Mouse (Mus musculus) hindbrain, embryonic 15.5 days (tissue): ENCODE data around the gene Syngr3. TPM values are rescaled to one million over a fixed set of nuclear protein-coding genes. Genes with fewer than 3 reads are reported as not detected.

Experiments used
- ATAC-seq: fragments of 200-750 bp; cut with Nextera tagmentation; 2 replicates; pipeline ENCODE4 v1.8.0; 2017; ENCODE audit warnings: low read depth, moderate number of reproducible peaks, moderate TSS enrichment; ENCODE audit not compliant: low FRiP score
- H3K27ac ChIP-seq: fragments of 300-500 bp; sonication (generic); replicated peaks from 2 replicates; pipeline ENCODE4 v1.5.1; 2015; ENCODE audit warnings: mild to moderate bottlenecking, inconsistent platforms
- H3K27me3 ChIP-seq: fragments of 300-500 bp; sonication (generic); 2 replicates; pipeline ENCODE4 v1.6.1; 2015; ENCODE audit warnings: control low read depth, inconsistent platforms
- H3K36me3 ChIP-seq: fragments of 300-500 bp; sonication (generic); 2 replicates; pipeline ENCODE4 v1.6.1; 2015; ENCODE audit warnings: control low read depth, inconsistent platforms
- H3K4me1 ChIP-seq: fragments of 300-500 bp; sonication (generic); replicated peaks from 2 replicates; pipeline ENCODE4 v1.6.1; 2015; ENCODE audit warnings: control low read depth, inconsistent platforms
- H3K4me2 ChIP-seq: fragments of 300-500 bp; sonication (generic); 2 replicates; pipeline ENCODE4 v1.6.1; 2015; ENCODE audit warnings: moderate library complexity, mild to moderate bottlenecking, inconsistent platforms
- H3K4me3 ChIP-seq: fragments of 300-500 bp; sonication (generic); 2 replicates; pipeline ENCODE4 v1.5.1; 2015; ENCODE audit warnings: mild to moderate bottlenecking, inconsistent platforms
- H3K9ac ChIP-seq: fragments of 300-500 bp; sonication (generic); 2 replicates; pipeline ENCODE4 v1.6.1; 2015; ENCODE audit warnings: inconsistent platforms
- H3K9me3 ChIP-seq: fragments of 300-500 bp; sonication (generic); 2 replicates; pipeline ENCODE4 v1.6.1; 2016; ENCODE audit warnings: control low read depth, inconsistent platforms
- WGBS: fragments of 180-500 bp; shearing (Covaris S2); methylation state at CpG from one replicate; pipeline ENCODE4 v1.1.7; 2015; 5-methylcytosine and 5-hydroxymethylcytosine counted together
- polyA plus RNA-seq: library from polyadenylated mRNA; unstranded; fragments of >200 nt; fragmentation: Nextera tagmentation; extraction: Ambion mirVana; gene quantifications from 2 replicates; pipeline ENCODE4 v1.2.1, GENCODE M21; 2015

Syngr3 gene
- polyA plus RNA-seq, 1 experiment from 2014 or later, result 241 TPM

DNA sequence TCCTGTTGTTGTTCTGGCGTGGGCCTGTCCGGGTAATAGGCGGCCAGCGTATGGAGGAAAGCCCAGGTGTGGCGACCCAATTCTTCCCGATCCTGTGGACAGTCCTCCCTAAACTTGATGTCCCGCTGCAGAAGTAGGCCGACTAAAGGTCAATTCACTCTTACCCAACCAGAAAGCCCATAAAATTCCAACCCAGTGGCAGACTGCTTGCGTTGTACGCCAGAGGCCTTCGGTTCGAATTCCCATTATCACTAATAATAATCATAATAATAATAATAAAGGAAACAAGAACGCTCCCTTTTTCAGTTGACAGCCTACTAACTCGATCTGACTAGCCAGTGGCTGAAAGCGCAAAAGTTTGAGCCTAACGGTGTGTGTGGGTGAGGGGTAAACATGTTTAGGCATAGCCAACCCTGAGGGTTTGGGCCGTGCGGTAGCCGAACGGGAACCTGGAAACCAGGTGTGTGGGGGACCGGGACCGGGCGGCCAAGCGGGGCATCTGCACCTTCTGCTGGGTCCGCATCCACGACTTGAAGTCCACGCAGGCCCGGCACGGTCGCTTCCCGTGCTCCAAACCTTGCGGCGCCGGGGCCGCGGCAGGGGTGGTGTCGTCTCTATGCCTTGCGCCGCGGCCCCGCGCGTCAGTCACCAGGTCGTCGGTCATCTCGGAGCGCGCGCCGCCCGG lies 5.7 kb upstream of the Syngr3 start:
- peak overlapping the region; percentile 84 for H3K9ac ChIP-seq
- peaks cover 20% of the 10 kb centered on the region for H3K36me3 ChIP-seq
- WGBS, result 6% methylated on average over 47 of the region's 51 CpGs
- peak overlapping the region; percentile 67 for H3K4me2 ChIP-seq
- no peaks in the 10 kb centered on the region for H3K27me3 ChIP-seq
- H3K4me1 ChIP-seq, result peaks cover 38% of the 10 kb centered on the region
- H3K27ac ChIP-seq, result peak overlapping the region; percentile 95
- peak overlapping the region; percentile 59 for H3K4me3 ChIP-seq
- H3K9me3 ChIP-seq, result no peaks in the 10 kb centered on the region
- ATAC-seq, result peak; percentile 40

DNA sequence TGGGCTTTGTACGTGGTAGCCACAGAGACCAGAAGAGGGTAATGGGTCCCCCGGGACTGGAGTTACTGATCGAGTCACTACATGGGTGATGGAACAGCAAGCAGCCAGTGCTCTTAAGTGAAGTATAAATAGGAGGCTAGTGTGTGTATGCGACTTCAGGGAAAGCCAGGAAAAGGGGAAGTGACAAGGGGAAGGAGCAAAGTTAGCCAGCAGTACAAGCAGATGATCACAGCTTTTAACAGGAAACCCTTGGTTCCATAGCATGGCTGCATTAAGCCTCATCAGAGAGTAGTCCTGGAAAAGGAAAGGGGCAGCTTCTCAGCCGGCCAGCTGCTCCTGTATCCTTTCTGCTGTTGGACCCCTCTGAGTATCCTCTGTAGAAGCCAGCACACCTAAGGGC lies 2.6 kb upstream of the Syngr3 start:
- Histone ChIP-seq H3K4me1 (peaks cover 58% of the 10 kb centered on the region), H3K27me3 (peaks cover 7% of the 10 kb centered on the region), H3K9me3 (no peaks in the 10 kb centered on the region), H3K36me3 (0 out of 2 replicates have a peak, but pooled peaks cover 12% of the 10 kb centered on the region), H3K9ac (no peak overlapping the region), H3K27ac (no peak overlapping the region), H3K4me3 (no peak overlapping the region), H3K4me2 (no peak overlapping the region)
- no peak for ATAC-seq
- 88% methylated on average over 5 of the region's 5 CpGs for WGBS

DNA sequence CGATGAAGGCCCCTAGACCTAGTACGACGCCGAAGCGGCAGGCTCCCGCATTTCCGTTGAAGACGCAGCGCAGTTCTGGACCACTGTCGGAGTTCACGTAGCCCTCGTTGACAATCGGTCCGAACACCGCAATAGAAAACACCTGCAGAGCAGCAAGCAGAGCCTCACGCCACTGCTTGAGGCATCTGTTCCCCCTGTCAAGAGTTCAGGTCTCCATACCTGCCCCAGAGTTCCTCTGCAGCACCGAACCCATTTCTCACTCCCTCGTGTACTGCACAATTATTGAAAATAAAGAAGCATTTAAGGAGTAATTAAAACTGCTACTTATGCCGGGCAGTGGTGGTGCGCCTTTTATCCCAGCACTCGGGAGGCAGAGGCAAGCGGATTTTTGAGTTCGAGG lies 2.2 kb downstream of the Syngr3 start:
- H3K4me1 ChIP-seq, result peaks cover 41% of the 10 kb centered on the region
- no peak for ATAC-seq
- no peaks in the 10 kb centered on the region for H3K9me3 ChIP-seq
- WGBS, result 17% methylated on average over 23 of the region's 23 CpGs
- peak overlapping the region; percentile 66 for H3K4me3 ChIP-seq
- peaks cover 7% of the 10 kb centered on the region; the same call in 1 of the 2 replicates for H3K36me3 ChIP-seq
- peak overlapping the region; percentile 58 for H3K4me2 ChIP-seq
- peaks cover 7% of the 10 kb centered on the region for H3K27me3 ChIP-seq
- H3K27ac ChIP-seq, result no peak overlapping the region
- peak overlapping the region; percentile 3; the same call in 1 of the 2 replicates for H3K9ac ChIP-seq

DNA sequence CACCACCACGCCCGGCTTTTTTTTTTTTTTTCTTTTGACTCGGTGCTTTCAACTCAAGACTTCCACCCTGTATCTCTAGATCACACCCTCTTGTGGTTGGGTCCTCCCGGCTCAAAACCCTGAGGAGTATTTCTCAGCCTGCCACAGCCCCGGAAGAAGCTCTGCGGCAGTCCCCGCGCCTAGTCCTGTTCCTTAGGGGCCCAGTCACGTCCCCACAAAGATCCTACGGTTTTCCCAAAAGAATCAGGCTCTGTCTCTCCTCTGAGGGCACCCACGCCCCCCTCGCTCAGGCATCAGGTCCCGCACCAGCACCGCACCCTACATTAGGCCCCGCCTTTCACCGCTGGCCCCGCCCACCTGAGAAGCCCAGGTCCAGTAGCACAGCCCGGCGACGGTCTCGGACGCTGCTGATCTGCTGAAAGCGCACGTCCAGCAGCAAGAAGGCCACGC lies 2.6 kb downstream of the Syngr3 start:
- no peak for ATAC-seq
- Histone ChIP-seq H3K9me3 (no peaks in the 10 kb centered on the region), H3K4me3 (peak overlapping the region; percentile 66), H3K4me2 (peak overlapping the region; percentile 58), H3K9ac (peak overlapping the region; percentile 3; the same call in 1 of the 2 replicates), H3K27ac (no peak overlapping the region), H3K4me1 (peaks cover 41% of the 10 kb centered on the region), H3K27me3 (peaks cover 7% of the 10 kb centered on the region), H3K36me3 (peaks cover 3% of the 10 kb centered on the region; the same call in 1 of the 2 replicates)
- 3% methylated on average over 25 of the region's 25 CpGs for WGBS

DNA sequence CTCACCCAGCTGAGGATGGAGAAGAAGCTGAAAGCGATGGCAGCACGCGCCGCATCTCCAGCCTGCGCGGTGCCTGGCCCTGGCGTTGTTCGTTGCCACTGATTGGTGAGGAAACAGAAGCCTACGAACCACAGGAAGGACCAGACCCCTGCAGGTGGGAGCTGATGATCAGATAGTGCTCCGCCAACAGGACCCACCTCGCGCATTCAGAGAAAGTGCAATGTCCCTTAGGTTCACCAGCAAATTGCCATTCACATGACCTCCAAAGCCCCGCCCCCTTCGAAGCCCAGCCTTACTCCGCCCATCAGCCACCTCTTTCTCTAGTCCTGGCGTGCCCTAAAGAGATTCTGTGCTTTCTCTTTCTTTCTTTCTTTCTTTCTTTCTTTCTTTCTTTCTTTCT lies 3.2 kb downstream of the Syngr3 start:
- Histone ChIP-seq H3K36me3 (peaks cover 5% of the 10 kb centered on the region), H3K4me3 (no peak overlapping the region), H3K9ac (no peak overlapping the region), H3K27me3 (peaks cover 7% of the 10 kb centered on the region), H3K4me1 (peaks cover 36% of the 10 kb centered on the region), H3K27ac (no peak overlapping the region), H3K9me3 (no peaks in the 10 kb centered on the region), H3K4me2 (0 out of 2 replicates have a peak overlapping the region, but pooled peaks have one; percentile 14)
- WGBS, result 32% methylated on average over 16 of the region's 16 CpGs
- ATAC-seq, result no peak

DNA sequence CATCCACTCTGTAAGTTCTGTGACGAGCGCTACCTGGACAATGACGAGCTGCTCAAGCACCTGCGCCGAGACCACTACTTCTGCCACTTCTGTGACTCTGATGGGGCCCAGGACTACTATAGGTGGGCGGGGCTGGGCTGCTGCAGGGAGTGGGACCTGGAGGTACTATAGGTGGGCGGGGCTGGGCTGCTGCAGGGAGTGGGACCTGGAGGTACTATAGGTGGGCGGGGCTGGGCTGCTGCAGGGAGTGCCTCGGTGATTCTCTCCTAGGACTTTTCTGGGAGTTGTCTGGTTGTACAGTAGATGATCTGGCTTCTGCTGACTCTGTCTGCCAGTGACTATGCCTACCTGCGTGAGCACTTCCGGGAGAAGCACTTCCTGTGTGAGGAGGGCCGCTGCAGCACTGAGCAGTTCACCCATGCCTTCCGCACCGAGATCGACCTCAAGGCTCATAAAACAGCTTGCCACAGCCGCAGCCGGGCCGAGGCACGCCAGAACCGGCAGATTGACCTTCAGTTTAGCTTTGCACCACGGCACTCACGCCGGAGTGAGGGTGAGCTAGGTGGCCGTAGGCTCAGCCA lies 12.2 kb downstream of the Syngr3 start:
- 93% methylated on average over 24 of the region's 24 CpGs for WGBS
- Histone ChIP-seq H3K27ac (no peak overlapping the region), H3K4me1 (peaks cover 4% of the 10 kb centered on the region; the same call in 1 of the 2 replicates), H3K9ac (no peak overlapping the region), H3K27me3 (no peaks in the 10 kb centered on the region), H3K9me3 (no peaks in the 10 kb centered on the region), H3K4me2 (no peak overlapping the region), H3K36me3 (peaks cover 48% of the 10 kb centered on the region), H3K4me3 (no peak overlapping the region)
- ATAC-seq, result no peak

DNA sequence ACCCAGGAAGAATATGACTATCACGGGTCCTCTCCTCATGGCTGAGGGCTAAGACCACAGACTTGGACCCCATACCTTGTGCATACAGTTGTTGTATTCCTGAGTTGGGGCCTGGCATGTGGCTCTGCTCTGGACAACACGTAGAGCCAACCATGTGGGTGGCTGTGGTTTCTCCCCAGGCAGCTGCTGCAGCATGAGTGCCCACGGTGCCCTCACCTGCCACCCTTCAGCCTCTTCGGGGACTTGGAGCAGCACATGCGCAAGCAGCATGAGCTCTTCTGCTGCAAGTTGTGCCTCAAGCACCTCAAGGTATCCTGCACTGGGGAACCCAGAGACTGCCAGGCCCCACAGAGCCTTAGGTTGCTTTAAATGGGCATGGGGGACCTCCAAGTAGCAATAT lies 12.9 kb downstream of the Syngr3 start:
- Histone ChIP-seq H3K27ac (no peak overlapping the region), H3K4me2 (no peak overlapping the region), H3K9ac (no peak overlapping the region), H3K27me3 (no peaks in the 10 kb centered on the region), H3K36me3 (peaks cover 46% of the 10 kb centered on the region), H3K9me3 (no peaks in the 10 kb centered on the region), H3K4me3 (no peak overlapping the region), H3K4me1 (peaks cover 11% of the 10 kb centered on the region)
- 93% methylated on average over 5 of the region's 5 CpGs for WGBS
- ATAC-seq, result no peak

DNA sequence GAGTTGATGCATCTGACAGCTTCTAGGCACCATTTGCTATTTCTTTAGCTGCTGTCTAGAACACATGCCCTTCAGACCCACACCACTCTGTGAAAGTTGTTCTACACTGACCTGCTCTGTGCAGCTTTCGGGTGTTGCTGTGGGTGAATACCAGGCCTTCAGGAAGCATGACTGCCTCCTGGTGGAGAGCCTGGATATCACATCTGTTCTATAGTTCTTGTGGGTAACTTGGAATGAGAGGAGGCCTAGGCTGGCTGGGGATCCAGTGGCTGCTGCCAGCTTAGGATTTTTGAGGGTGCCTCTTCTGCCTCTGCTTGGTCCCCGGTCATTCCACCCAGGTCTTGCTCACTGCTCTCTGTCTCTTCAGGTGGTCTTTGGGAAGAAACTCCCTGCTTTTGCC lies 13.6 kb downstream of the Syngr3 start:
- H3K27me3 ChIP-seq, result no peaks in the 10 kb centered on the region
- H3K9me3 ChIP-seq, result no peaks in the 10 kb centered on the region
- no peak for ATAC-seq
- no peak overlapping the region for H3K9ac ChIP-seq
- peaks cover 40% of the 10 kb centered on the region for H3K36me3 ChIP-seq
- H3K4me1 ChIP-seq, result peaks cover 18% of the 10 kb centered on the region
- 61% methylated on average over 2 of the region's 2 CpGs for WGBS
- H3K4me2 ChIP-seq, result no peak overlapping the region
- no peak overlapping the region for H3K27ac ChIP-seq
- H3K4me3 ChIP-seq, result no peak overlapping the region

DNA sequence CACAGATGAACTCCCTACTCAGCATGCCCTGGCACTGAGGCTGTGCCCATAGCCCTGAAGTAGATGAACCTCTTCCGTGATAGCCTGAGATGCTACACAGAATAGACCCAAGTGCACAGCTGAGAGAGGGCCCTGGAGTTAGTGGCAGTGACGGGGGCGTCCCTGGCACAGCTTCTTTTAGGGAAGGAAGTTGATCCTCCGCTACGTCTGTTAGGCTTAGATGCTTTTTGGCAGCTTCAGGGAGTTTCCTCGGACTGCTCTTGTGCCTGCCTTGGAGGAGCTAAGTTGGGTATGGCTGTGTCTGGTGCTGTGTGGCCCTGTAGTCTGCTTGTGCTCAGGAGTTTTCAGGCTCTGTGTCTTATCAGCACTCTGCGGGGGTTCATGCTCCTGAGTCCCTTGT lies 15.5 kb downstream of the Syngr3 start:
- no peak overlapping the region for H3K4me2 ChIP-seq
- H3K9me3 ChIP-seq, result no peaks in the 10 kb centered on the region
- no peak overlapping the region for H3K27ac ChIP-seq
- WGBS, result 87% methylated on average over 7 of the region's 7 CpGs
- no peaks in the 10 kb centered on the region for H3K27me3 ChIP-seq
- no peak overlapping the region for H3K4me3 ChIP-seq
- H3K36me3 ChIP-seq, result peaks cover 28% of the 10 kb centered on the region
- no peak overlapping the region for H3K9ac ChIP-seq
- H3K4me1 ChIP-seq, result peaks cover 28% of the 10 kb centered on the region
- no peak for ATAC-seq

DNA sequence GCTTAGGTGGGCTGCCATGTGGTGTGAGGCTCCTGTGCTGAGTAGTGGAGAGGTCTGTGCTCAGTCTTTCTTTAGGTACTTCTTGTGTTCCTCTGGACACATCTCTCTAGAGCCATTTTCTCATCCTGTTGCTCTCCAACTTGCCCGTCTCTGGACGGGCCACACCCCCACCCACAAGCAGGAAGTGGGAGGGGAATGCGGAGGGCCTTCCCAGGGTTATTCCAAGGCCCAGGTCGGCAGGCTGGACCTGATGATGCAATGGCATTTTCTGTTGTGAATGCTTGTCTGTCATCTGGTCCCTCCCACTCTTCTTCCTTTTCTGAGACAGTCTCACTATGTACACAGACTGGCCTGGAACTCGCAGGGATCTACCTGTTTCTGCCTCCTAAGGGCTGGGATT lies 17.6 kb downstream of the Syngr3 start:
- WGBS, result 32% methylated on average over 5 of the region's 5 CpGs
- no peak overlapping the region for H3K4me3 ChIP-seq
- no peak overlapping the region for H3K9ac ChIP-seq
- H3K27ac ChIP-seq, result no peak overlapping the region
- no peaks in the 10 kb centered on the region for H3K27me3 ChIP-seq
- peaks cover 36% of the 10 kb centered on the region for H3K4me1 ChIP-seq
- no peak for ATAC-seq
- 0 out of 2 replicates have a peak, but pooled peaks cover 8% of the 10 kb centered on the region for H3K36me3 ChIP-seq
- peak overlapping the region; percentile 5; the same call in 1 of the 2 replicates for H3K4me2 ChIP-seq
- H3K9me3 ChIP-seq, result no peaks in the 10 kb centered on the region

DNA sequence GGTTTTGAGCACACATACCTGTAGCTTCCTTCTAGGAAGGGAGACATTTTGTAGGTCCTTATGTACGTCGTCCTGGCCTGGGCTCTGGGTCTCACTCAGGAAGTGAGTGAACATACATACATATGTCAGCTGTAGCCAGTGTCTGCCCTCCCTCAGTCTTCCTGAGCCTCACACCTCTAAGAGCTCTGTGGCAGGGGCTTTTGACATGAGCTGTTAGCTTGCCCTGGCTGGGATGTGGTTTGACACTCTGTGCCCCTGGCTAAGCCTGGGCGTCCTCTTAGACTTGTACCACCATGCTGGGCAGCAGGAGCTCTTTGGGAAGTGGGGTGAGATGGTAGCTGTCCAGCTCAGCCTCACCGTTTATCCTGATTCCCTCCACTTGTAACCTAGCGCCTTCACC lies 18.4 kb downstream of the Syngr3 start:
- no peaks in the 10 kb centered on the region for H3K9me3 ChIP-seq
- H3K27ac ChIP-seq, result no peak overlapping the region
- H3K4me3 ChIP-seq, result no peak overlapping the region
- peaks cover 36% of the 10 kb centered on the region for H3K4me1 ChIP-seq
- H3K36me3 ChIP-seq, result no peaks in the 10 kb centered on the region
- no peaks in the 10 kb centered on the region for H3K27me3 ChIP-seq
- no peak for ATAC-seq
- 79% methylated on average over 5 of the region's 5 CpGs for WGBS
- H3K4me2 ChIP-seq, result peak overlapping the region; percentile 73
- H3K9ac ChIP-seq, result 0 out of 2 replicates have a peak overlapping the region, but pooled peaks have one; percentile 97

DNA sequence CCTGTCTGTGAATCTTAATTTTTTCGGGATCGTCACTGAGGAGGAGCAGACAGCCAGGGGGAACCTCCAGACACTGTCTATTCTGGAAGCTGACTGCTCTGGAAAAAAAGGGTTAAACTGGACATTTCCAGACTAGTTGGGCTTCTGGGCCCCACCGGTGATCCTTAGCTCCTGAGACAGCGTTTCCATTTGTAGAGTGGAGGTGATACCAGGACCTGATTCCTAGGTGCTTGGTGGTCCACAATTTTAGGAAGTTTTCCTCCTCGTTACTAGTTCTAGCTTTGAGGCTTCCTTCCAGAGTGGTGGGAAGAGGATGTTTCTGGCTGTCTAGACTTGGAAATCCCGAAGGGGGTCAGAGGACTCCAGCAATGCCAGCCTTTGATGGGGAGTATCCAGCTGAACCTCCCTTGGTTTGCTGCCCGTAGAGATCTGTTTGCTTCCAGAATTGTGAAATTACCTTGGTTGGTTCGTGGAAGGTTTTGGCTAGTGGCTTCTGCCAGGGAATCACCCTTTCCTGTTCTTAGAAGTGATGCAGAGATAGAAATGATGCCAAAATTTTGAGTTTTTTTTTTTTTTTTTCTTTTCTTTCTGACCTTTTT lies 19.4 kb downstream of the Syngr3 start:
- peak overlapping the region; percentile 73 for H3K4me2 ChIP-seq
- peak overlapping the region; percentile 95 for H3K4me3 ChIP-seq
- H3K36me3 ChIP-seq, result no peaks in the 10 kb centered on the region
- H3K4me1 ChIP-seq, result peaks cover 36% of the 10 kb centered on the region
- no peak for ATAC-seq
- WGBS, result 13% methylated on average over 8 of the region's 8 CpGs
- H3K9me3 ChIP-seq, result no peaks in the 10 kb centered on the region
- H3K9ac ChIP-seq, result peak overlapping the region; percentile 97
- no peaks in the 10 kb centered on the region for H3K27me3 ChIP-seq
- peak overlapping the region; percentile 85 for H3K27ac ChIP-seq
